Mouse (Mus musculus): ENCODE data around the gene Ndufc1.
"Not testable (repeated sequence)": the region's sequence is repeated elsewhere in the genome, so short reads cannot be mapped to it uniquely, and the experiment has no call there.

Ndufc1 gene

DNA sequence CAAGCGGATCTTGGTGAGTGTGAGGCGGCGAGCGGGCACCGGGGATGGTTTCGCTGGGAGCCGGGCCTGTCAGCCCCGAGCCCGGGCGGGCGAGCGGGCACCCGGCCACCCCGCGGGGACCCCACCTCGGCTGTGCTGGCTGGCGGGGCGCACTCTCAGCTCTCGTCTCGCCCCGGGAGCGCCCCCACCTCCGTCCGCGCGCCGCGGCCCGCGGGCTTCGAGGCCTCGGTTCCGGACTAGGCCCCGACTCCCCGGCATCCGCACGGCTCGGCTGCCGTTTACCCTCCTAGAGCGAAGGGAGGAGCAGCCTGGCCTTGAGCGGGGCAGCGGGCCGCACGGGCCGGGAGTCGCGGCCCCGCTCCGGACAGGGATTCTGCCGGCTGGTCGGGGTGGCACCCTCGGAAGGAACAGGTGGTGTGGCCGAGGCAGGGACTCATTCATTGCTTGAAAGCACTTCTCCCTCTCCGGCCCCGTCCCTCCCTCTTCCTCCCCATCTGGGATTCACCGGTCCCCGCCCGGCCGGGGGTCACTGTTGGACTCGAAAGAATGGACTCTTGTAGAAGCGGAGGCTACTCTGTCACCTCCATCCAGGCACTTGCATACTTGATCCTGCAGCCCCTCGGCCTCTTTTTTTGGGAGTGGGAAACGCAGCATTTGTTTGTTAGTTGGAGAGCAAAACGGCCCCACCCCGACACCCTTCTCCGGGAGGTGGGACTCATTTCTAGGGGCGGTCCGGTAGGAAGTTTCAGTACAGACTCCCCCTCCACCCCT, 7.8 kb upstream of the Ndufc1 start:
- peak overlapping the region; percentile 97 for H3K4me3 ChIP-seq (replicated peaks; ENCODE audit: low read length)
- no peak for TF ChIP-seq CTCF (conservative IDR thresholded peaks at IDR 0.05; ENCODE audit: low read length)
- TF ChIP-seq NANOG (IDR thresholded peaks at IDR 0.05; ENCODE audit: borderline replicate concordance, low read length) = no peak
- no peak for TF ChIP-seq POU5F1 (IDR thresholded peaks at IDR 0.05; ENCODE audit: borderline replicate concordance, low read length)
- no peaks in the 10 kb centered on the region for H3K27me3 ChIP-seq (ENCODE audit: insufficient read depth, low read length)
- H3K36me3 ChIP-seq (ENCODE audit: insufficient read depth, low read length) = peaks cover 41% of the 10 kb centered on the region
- H3K9me3 ChIP-seq (ENCODE audit: low read length) = no peaks in the 10 kb centered on the region
- H3K4me1 ChIP-seq (replicated peaks; ENCODE audit: low read depth, low read length) = peaks cover 62% of the 10 kb centered on the region

DNA sequence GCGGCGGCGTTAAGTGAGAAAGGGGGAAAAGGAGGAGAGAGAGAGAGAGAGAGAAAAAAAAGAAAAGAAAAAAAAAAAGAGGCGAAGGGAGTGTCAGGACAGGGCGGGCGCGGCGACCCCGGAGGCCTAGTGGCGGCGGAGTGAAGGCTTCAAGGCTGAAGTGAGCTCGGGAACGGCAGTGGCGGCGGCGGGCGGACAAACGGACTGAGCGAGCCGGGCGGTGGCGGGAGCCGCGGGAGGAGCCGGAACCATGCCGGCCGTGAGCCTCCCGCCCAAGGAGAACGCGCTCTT, 7.2 kb upstream of the Ndufc1 start:
- H3K9me3 ChIP-seq (ENCODE audit: low read length) = no peaks in the 10 kb centered on the region
- peak overlapping the region; percentile 97 for H3K4me3 ChIP-seq (replicated peaks; ENCODE audit: low read length)
- peaks cover 38% of the 10 kb centered on the region for H3K36me3 ChIP-seq (ENCODE audit: insufficient read depth, low read length)
- no peak for TF ChIP-seq CTCF (conservative IDR thresholded peaks at IDR 0.05; ENCODE audit: low read length)
- TF ChIP-seq POU5F1 (IDR thresholded peaks at IDR 0.05; ENCODE audit: borderline replicate concordance, low read length) = no peak
- TF ChIP-seq NANOG (IDR thresholded peaks at IDR 0.05; ENCODE audit: borderline replicate concordance, low read length) = no peak
- peaks cover 59% of the 10 kb centered on the region for H3K4me1 ChIP-seq (replicated peaks; ENCODE audit: low read depth, low read length)
- H3K27me3 ChIP-seq (ENCODE audit: insufficient read depth, low read length) = no peaks in the 10 kb centered on the region

DNA sequence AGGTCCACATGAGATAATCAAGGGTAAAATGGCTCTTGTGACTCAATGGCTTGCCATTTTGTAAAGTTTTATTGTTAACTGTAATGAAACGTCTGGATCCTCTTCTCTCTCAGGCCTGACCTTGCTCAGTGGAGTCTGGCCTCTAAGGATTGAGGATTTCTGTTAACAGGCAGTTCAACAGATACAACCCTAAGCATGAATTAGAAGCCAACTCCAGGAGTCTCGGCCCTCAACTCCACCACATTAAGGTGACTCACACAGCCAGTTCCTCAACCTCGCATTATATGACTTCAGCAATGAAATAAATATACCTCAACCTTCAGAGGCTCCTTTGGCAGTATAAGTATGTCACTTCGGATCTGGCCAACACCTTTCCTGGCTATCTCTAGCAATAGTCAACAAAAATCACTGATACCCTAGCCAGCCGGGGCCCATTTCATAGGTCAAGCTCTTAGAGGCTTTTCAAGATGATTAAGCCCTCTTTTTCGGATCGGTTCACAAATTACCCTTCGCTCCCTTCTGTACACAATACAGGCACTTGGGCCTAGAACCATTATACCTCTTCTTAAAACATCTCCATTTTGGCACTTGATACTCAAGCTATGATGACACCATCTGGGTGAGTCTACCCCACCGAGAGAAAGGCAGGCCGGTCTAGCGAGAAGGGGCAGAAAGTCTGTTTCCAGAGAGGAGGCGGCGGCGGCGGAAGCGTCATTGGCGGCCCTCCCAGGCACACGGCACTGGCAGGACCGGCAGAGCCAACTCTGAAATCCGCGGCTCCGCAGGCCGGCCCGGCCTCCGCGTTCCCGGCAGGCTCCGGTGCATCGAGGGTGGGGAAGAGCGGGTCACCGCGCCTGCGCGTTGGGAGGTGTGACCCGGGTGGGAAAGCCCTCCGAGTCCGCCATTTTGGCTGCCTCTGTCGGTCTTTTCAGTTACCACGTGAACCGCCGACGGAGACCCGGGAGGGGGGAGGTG, 6.6 kb upstream of the Ndufc1 start, which contains the start of gene Naa15:
Gene Naa15 (plus strand): TSS at position 51 of the 975 bp plus-strand sequence.
- TF ChIP-seq CTCF (conservative IDR thresholded peaks at IDR 0.05; ENCODE audit: low read length) = no peak
- no peak for TF ChIP-seq NANOG (IDR thresholded peaks at IDR 0.05; ENCODE audit: borderline replicate concordance, low read length)
- TF ChIP-seq POU5F1 (IDR thresholded peaks at IDR 0.05; ENCODE audit: borderline replicate concordance, low read length) = no peak
- peak within 1 kb of the TSS; percentile 97 for H3K4me3 ChIP-seq (replicated peaks; ENCODE audit: low read length)
- no peaks in the 10 kb centered on the region for H3K27me3 ChIP-seq (ENCODE audit: insufficient read depth, low read length)
- peaks cover 54% of the 10 kb centered on the region for H3K4me1 ChIP-seq (replicated peaks; ENCODE audit: low read depth, low read length)
- peaks cover 34% of the 10 kb centered on the region for H3K36me3 ChIP-seq (ENCODE audit: insufficient read depth, low read length)
- no peaks in the 10 kb centered on the region for H3K9me3 ChIP-seq (ENCODE audit: low read length)

DNA sequence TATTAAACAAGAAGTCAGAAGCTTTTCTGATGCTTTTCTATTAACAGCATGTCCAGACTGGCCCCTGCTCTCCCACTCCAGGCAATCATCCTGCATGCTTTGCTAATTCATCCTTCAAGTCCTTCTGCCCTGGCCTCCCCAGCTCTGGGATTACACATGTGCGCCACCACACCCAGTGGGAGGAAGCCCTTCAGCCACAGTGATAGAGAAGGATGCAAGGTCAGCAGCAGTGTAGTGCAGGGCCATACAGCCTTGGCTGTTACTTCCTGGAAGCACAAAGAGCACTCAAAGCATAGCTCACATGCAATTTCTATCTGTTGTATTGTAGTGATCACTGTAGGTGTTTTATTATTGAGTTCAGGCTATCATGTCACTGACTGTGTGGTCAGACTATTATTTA, 4.5 kb upstream of the Ndufc1 start:
- Histone ChIP-seq H3K9me3 (ENCODE audit: low read length) (no peaks in the 10 kb centered on the region), H3K4me3 (replicated peaks; ENCODE audit: low read length) (no peak overlapping the region), H3K36me3 (ENCODE audit: insufficient read depth, low read length) (peaks cover 16% of the 10 kb centered on the region), H3K27me3 (ENCODE audit: insufficient read depth, low read length) (no peaks in the 10 kb centered on the region), H3K4me1 (replicated peaks; ENCODE audit: low read depth, low read length) (peaks cover 36% of the 10 kb centered on the region)
- no peak for TF ChIP-seq NANOG (IDR thresholded peaks at IDR 0.05; ENCODE audit: borderline replicate concordance, low read length)
- TF ChIP-seq CTCF (conservative IDR thresholded peaks at IDR 0.05; ENCODE audit: low read length) = no peak
- no peak for TF ChIP-seq POU5F1 (IDR thresholded peaks at IDR 0.05; ENCODE audit: borderline replicate concordance, low read length)

DNA sequence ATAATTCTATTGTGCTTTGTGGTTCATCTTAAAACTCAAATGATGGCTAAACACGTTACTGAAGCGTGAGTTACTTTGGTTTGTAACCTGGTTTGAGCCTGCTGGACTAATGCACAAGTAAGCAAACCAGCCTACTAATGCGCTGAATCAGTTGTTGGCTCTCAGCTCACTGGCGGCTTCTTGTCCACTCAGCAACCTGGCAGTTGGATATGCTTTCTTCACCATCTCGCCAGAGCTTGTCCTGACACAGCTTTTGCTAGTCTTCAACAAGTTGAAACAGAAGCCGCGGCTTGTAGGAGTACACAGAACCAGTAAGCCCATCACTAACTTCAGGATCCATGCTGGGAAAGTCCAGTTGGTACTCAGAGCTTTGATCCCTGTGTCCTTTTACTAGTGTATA, 3.7 kb upstream of the Ndufc1 start:
- H3K4me1 ChIP-seq (replicated peaks; ENCODE audit: low read depth, low read length) = peaks cover 33% of the 10 kb centered on the region
- no peak for TF ChIP-seq NANOG (IDR thresholded peaks at IDR 0.05; ENCODE audit: borderline replicate concordance, low read length)
- TF ChIP-seq CTCF (conservative IDR thresholded peaks at IDR 0.05; ENCODE audit: low read length) = no peak
- TF ChIP-seq POU5F1 (IDR thresholded peaks at IDR 0.05; ENCODE audit: borderline replicate concordance, low read length) = no peak
- no peaks in the 10 kb centered on the region for H3K9me3 ChIP-seq (ENCODE audit: low read length)
- peaks cover 12% of the 10 kb centered on the region for H3K36me3 ChIP-seq (ENCODE audit: insufficient read depth, low read length)
- H3K27me3 ChIP-seq (ENCODE audit: insufficient read depth, low read length) = no peaks in the 10 kb centered on the region
- no peak overlapping the region for H3K4me3 ChIP-seq (replicated peaks; ENCODE audit: low read length)

DNA sequence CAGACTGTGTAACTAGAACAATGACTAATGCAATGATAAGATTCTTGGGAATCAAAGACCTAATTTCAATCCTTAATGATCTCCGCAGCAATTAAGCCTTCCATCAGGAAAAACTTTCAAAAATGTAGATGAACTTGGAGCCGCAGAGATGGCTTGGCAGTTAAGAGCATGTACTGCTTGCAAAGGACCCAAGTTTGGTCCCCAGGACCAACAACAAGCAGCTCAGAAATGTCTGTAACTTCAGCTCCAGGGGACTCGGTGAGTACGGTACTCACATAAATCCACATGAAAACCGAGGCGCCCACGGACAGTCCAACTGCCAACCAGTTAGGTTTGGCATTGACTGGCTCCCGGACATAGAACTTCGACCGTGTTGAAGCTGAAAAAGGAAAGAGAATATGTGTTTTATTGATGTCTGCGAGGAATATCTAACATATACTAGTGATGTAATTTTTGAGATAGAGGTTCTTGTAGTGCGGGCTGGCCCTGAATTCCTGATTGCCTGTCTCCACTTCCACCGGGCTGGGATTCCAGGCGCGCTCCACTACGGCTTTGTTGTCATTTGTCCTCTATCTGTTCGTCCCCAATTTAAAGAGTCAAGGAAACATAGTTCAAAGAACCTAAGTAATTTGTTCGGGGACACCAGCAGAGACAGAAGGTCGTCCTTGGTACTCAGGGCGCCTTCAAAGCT, 773 bp downstream of the Ndufc1 start:
- Histone ChIP-seq H3K36me3 (ENCODE audit: insufficient read depth, low read length) (peaks cover 47% of the 10 kb centered on the region), H3K9me3 (ENCODE audit: low read length) (no peaks in the 10 kb centered on the region), H3K27me3 (ENCODE audit: insufficient read depth, low read length) (no peaks in the 10 kb centered on the region), H3K4me3 (replicated peaks; ENCODE audit: low read length) (peak overlapping the region; percentile 99), H3K4me1 (replicated peaks; ENCODE audit: low read depth, low read length) (peaks cover 17% of the 10 kb centered on the region)
- TF ChIP-seq CTCF (conservative IDR thresholded peaks at IDR 0.05; ENCODE audit: low read length) = no peak
- no peak for TF ChIP-seq NANOG (IDR thresholded peaks at IDR 0.05; ENCODE audit: borderline replicate concordance, low read length)
- TF ChIP-seq POU5F1 (IDR thresholded peaks at IDR 0.05; ENCODE audit: borderline replicate concordance, low read length) = no peak

DNA sequence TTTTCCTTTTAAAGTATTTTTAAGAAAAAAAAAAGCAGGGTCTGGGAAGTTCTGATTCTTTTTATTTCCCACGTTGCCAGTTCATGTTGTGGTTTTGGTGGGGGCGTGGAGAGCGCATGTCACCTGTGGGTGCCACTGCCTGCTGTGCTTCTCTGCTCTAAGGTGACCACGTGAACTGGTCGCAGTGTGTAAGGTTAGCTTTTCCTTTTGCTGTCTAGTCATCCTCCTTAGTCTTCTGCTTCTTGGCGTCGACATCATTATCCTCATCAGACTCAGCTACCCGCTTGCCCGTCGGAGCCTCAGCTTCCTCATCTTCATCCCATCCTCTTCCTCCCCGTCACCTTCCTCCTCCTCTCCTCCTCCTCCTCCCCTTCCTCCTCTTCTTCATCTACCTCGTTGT, 6.2 kb downstream of the Ndufc1 start:
- peaks cover 50% of the 10 kb centered on the region for H3K36me3 ChIP-seq (ENCODE audit: insufficient read depth, low read length)
- H3K4me1 ChIP-seq (replicated peaks; ENCODE audit: low read depth, low read length) = peaks cover 38% of the 10 kb centered on the region
- no peak overlapping the region for H3K4me3 ChIP-seq (replicated peaks; ENCODE audit: low read length)
- TF ChIP-seq POU5F1 (IDR thresholded peaks at IDR 0.05; ENCODE audit: borderline replicate concordance, low read length) (no peak), CTCF (conservative IDR thresholded peaks at IDR 0.05; ENCODE audit: low read length) (no peak), NANOG (IDR thresholded peaks at IDR 0.05; ENCODE audit: borderline replicate concordance, low read length) (no peak)
- H3K9me3 ChIP-seq (ENCODE audit: low read length) = no peaks in the 10 kb centered on the region
- peaks cover under 1% of the 10 kb centered on the region; the same call in 1 of the 2 replicates for H3K27me3 ChIP-seq (ENCODE audit: insufficient read depth, low read length)

DNA sequence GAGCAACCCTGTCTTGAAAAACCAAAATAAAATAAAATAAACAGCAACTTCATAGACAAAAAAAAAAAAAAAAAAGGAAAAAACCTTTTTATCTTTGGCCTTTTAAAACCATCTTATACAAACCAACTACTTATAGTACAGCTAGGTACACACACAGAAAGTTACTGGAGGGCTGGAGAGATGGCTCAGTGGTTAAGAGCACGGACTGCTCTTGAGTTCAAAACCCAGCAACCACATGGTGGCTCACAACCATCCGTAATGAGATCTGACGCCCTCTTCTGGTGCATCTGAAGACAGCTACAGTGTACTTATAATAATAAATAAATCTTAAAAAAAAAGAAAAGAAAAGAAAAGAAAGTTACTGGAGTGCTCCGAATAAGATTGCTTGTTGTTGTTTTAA, 6.7 kb downstream of the Ndufc1 start:
- not testable (repeated sequence) for H3K27me3 ChIP-seq (ENCODE audit: insufficient read depth, low read length); H3K4me3 ChIP-seq (replicated peaks; ENCODE audit: low read length); H3K9me3 ChIP-seq (ENCODE audit: low read length)
- Histone ChIP-seq H3K4me1 (replicated peaks; ENCODE audit: low read depth, low read length) (peaks cover 41% of the 10 kb centered on the region), H3K36me3 (ENCODE audit: insufficient read depth, low read length) (peaks cover 46% of the 10 kb centered on the region)
- peak; percentile 23 for TF ChIP-seq CTCF (conservative IDR thresholded peaks at IDR 0.05; ENCODE audit: low read length)

All from E14TG2a.4 (cell line).